Mouse (Mus musculus) spleen, adult 10 weeks (tissue): ENCODE results near the gene Polr2c. TPM values are rescaled to one million over a fixed set of nuclear protein-coding genes. Genes with fewer than 3 reads are reported as not detected.

Source experiments
- polyA plus RNA-seq: library from polyadenylated mRNA; stranded (reverse); fragments of 350-450 nt; fragmentation: Illumina TruSeq; extraction: RNeasy Lipid Tissue Mini Kit (QIAGEN cat#74804); gene quantifications from one replicate; pipeline ENCODE4 v1.2.3, GENCODE M21; 2015; ENCODE audit warnings: low replicate concordance; ENCODE audit not compliant: insufficient read depth

Gene Polr2c
- polyA plus RNA-seq, result 42.1 TPM

GRCm38 (mm10) chr8:94857346-94858173 lies at the start of gene Polr2c:
Polr2c (plus strand) TSS chr8:94857450.

GRCm38 (mm10) chr8:94810153-94810552 lies 47.1 kb upstream of the Polr2c start, which contains the start of gene Ccl17:
Ccl17 (plus strand) TSS chr8:94810453.

GRCm38 (mm10) chr8:94837662-94838574 lies 19.3 kb upstream of the Polr2c start, which contains the start of the genes Coq9 and Ciapin1:
Coq9 (plus strand) TSS chr8:94838321.
Ciapin1 (minus strand) TSS chr8:94838358.

GRCm38 (mm10) chr8:94876197-94876730 lies 19.0 kb downstream of the Polr2c start, which contains the start of gene Dok4:
Dok4 (minus strand) TSS chr8:94876330.

GRCm38 (mm10) chr8:94917851-94918495 lies 60.7 kb downstream of the Polr2c start, which contains the start of gene Ccdc102a:
Ccdc102a (minus strand) TSS chr8:94918098.

Other genes starting within 250 kb of the Polr2c start
- gene Arl2bp, start 190.8 kb upstream of the Polr2c start, polyA plus RNA-seq, result 81.5 TPM
- not detected for gene Pllp, start 161.2 kb upstream of the Polr2c start, polyA plus RNA-seq
- 6.1 TPM for gene Ccl22, start 111.9 kb upstream of the Polr2c start, polyA plus RNA-seq
- 0.84 TPM for gene Cx3cl1, start 85.4 kb upstream of the Polr2c start, polyA plus RNA-seq
- gene Ccl17, start 47.0 kb upstream of the Polr2c start, polyA plus RNA-seq, result not detected
- gene Coq9, start 19.1 kb upstream of the Polr2c start, polyA plus RNA-seq, result 23.9 TPM
- 36.7 TPM for gene Ciapin1, start 19.1 kb upstream of the Polr2c start, polyA plus RNA-seq
- gene Dok4, start 18.9 kb downstream of the Polr2c start, polyA plus RNA-seq, result 2.5 TPM
- gene Ccdc102a, start 60.6 kb downstream of the Polr2c start, polyA plus RNA-seq, result 4.0 TPM
- 20.1 TPM for gene Adgrg5, start 66.2 kb downstream of the Polr2c start, polyA plus RNA-seq
- 9.3 TPM for gene Adgrg1, start 117.3 kb downstream of the Polr2c start, polyA plus RNA-seq
- 1.3 TPM for gene Adgrg3, start 160.2 kb downstream of the Polr2c start, polyA plus RNA-seq
- not detected for gene Drc7, start 197.7 kb downstream of the Polr2c start, polyA plus RNA-seq
- gene Katnb1, start 223.7 kb downstream of the Polr2c start, polyA plus RNA-seq, result 2.6 TPM